23 mouse cellular contexts compared by ENCODE assay signal in the genomic region with DNA sequence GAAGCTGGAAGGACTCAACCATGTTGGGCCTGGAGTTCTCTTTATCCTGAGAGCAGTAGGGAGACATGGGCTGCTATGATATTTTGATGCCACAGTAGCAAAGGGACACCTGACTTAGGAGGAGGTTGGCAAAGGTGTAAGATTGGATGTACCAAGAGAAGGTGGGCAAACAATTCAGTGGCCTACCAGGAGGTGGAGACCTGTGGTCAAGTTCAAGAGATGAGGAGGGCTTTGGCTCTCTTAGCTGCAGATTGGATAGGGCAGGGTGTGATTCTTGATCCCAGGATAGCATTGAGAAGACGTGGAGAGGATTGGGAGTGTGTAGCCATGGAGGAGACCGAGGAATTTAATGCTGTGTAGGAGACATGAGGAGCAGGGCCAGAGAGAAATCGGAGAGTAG. TPM values are rescaled to one million over a fixed set of nuclear protein-coding genes. Genes with fewer than 3 reads are reported as not detected.
DNase-seq lines count a peak whose midpoint lies in the region; ATAC-seq and TF ChIP-seq lines count a peak whose summit lies in the region.
"Had no signal": no experiment of that assay in that cellular context is flagged by ENCODE, and none has a peak within 500 bp of the region (broad histone marks: within the 10 kb centered on the region; RNA-seq: fewer than 3 reads in every experiment).

No protein-coding gene starts in this region.

- peak; percentile 33 for DNase-seq in cerebellum, adult 11-12 months
- DNase-seq in hindbrain, postnatal 0 days (ENCODE audit: low spot score) = no peak
- no peak for DNase-seq in hindbrain, embryonic 14.5 days (ENCODE audit: low spot score)
- DNase-seq in lung, embryonic 14.5 days = no peak
- no peak for DNase-seq in lung, postnatal 14 days
- no peak for DNase-seq in limb, embryonic 10.5 days (ENCODE audit: low spot score)
- DNase-seq in ovary, adult 18-20 months (ENCODE audit: low spot score) = no peak
- DNase-seq: adrenal gland, postnatal 10 days; cerebellum, adult 18-20 months; cerebellum, postnatal 36 days; gastrocnemius, adult 2 months; gastrocnemius, postnatal 25 days had no signal

- H3K27me3 ChIP-seq in hindbrain, postnatal 0 days (ENCODE audit: insufficient read depth, low read length) = no peaks in the 10 kb centered on the region
- H3K27me3 ChIP-seq in hindbrain, embryonic 14.5 days (ENCODE audit: control insufficient read depth, insufficient read depth, low read length) = no peaks in the 10 kb centered on the region
- no peaks in the 10 kb centered on the region for H3K27me3 ChIP-seq in lung, embryonic 14.5 days (ENCODE audit: insufficient read depth, low read length)
- H3K27me3 ChIP-seq in limb, embryonic 10.5 days (ENCODE audit: low read depth, poor library complexity, severe bottlenecking) = peaks cover 33% of the 10 kb centered on the region
- H3K27me3 ChIP-seq: embryonic facial prominence, embryonic 13.5 days; forebrain, embryonic 12.5 days; hindbrain, embryonic 15.5 days had no signal

- no peak overlapping the region for H3K27ac ChIP-seq in hindbrain, postnatal 0 days
- no peak overlapping the region for H3K27ac ChIP-seq in hindbrain, embryonic 14.5 days
- no peak overlapping the region for H3K27ac ChIP-seq in lung, embryonic 14.5 days (ENCODE audit: low read depth)
- H3K27ac ChIP-seq in limb, embryonic 10.5 days = 0 out of 2 replicates have a peak overlapping the region, but pooled peaks have one; percentile 0
- H3K27ac ChIP-seq: embryonic facial prominence, embryonic 13.5 days; forebrain, embryonic 12.5 days; gastrocnemius, adult 2 months; hindbrain, embryonic 10.5 days; hindbrain, embryonic 15.5 days had no signal

- H3K4me3 ChIP-seq in hindbrain, postnatal 0 days (ENCODE audit: low read length) = no peak overlapping the region
- no peak overlapping the region for H3K4me3 ChIP-seq in hindbrain, embryonic 14.5 days (replicated peaks; ENCODE audit: low read length)
- no peak overlapping the region for H3K4me3 ChIP-seq in lung, embryonic 14.5 days (ENCODE audit: low read depth, low read length)
- no peak overlapping the region for H3K4me3 ChIP-seq in limb, embryonic 10.5 days
- H3K4me3 ChIP-seq: embryonic facial prominence, embryonic 13.5 days; forebrain, embryonic 12.5 days; gastrocnemius, adult 2 months; heart, embryonic 12.5 days; hindbrain, embryonic 10.5 days; hindbrain, embryonic 15.5 days had no signal

- no peak for ATAC-seq in cerebellum, adult (ENCODE audit: insufficient number of reproducible peaks, low FRiP score, low TSS enrichment)
- ATAC-seq in hindbrain, postnatal 0 days = no peak
- ATAC-seq in hindbrain, embryonic 14.5 days (ENCODE audit: low FRiP score) = no peak
- ATAC-seq in lung, embryonic 14.5 days (ENCODE audit: insufficient read depth) = no peak
- ATAC-seq: inflammation-experienced regulatory T-cells, adult 6 months had no signal

- peaks cover 22% of the 10 kb centered on the region for H3K4me1 ChIP-seq in hindbrain, postnatal 0 days (ENCODE audit: insufficient read depth, low read length)
- peaks cover 15% of the 10 kb centered on the region for H3K4me1 ChIP-seq in hindbrain, embryonic 14.5 days (replicated peaks; ENCODE audit: control insufficient read depth, insufficient read depth, low read length)
- no peaks in the 10 kb centered on the region for H3K4me1 ChIP-seq in lung, embryonic 14.5 days (ENCODE audit: insufficient read depth)
- peaks cover 59% of the 10 kb centered on the region for H3K4me1 ChIP-seq in limb, embryonic 10.5 days
- H3K4me1 ChIP-seq: heart, embryonic 12.5 days had no signal

- H3K4me2 ChIP-seq in hindbrain, postnatal 0 days (ENCODE audit: low read depth, low read length) = no peak overlapping the region
- no peak overlapping the region for H3K4me2 ChIP-seq in hindbrain, embryonic 14.5 days (replicated peaks)
- H3K4me2 ChIP-seq in lung, embryonic 14.5 days = no peak overlapping the region
- H3K4me2 ChIP-seq: embryonic facial prominence, embryonic 13.5 days; forebrain, embryonic 12.5 days; heart, embryonic 12.5 days; hindbrain, embryonic 15.5 days had no signal

- 62% methylated on average over 3 of the region's 3 CpGs for WGBS in hindbrain, postnatal 0 days
- 65% methylated on average over 3 of the region's 3 CpGs for WGBS in hindbrain, embryonic 14.5 days
- WGBS in lung, embryonic 14.5 days = 71% methylated on average over 3 of the region's 3 CpGs
- 81% methylated on average over 3 of the region's 3 CpGs for WGBS in limb, embryonic 10.5 days

- no peak overlapping the region for H3K9ac ChIP-seq in hindbrain, postnatal 0 days (replicated peaks; ENCODE audit: low read length)
- no peak overlapping the region for H3K9ac ChIP-seq in hindbrain, embryonic 14.5 days
- no peak overlapping the region for H3K9ac ChIP-seq in lung, embryonic 14.5 days
- H3K9ac ChIP-seq: embryonic facial prominence, embryonic 13.5 days; forebrain, embryonic 12.5 days; heart, embryonic 12.5 days; hindbrain, embryonic 15.5 days had no signal

- no peaks in the 10 kb centered on the region for H3K9me3 ChIP-seq in hindbrain, postnatal 0 days (ENCODE audit: low read length)
- H3K9me3 ChIP-seq in hindbrain, embryonic 14.5 days (ENCODE audit: control insufficient read depth, low read length) = no peaks in the 10 kb centered on the region
- no peaks in the 10 kb centered on the region for H3K9me3 ChIP-seq in lung, embryonic 14.5 days (ENCODE audit: low read depth, low read length)
- H3K9me3 ChIP-seq in limb, embryonic 10.5 days (replicated peaks) = no peaks in the 10 kb centered on the region
- H3K9me3 ChIP-seq: embryonic facial prominence, embryonic 13.5 days; forebrain, embryonic 12.5 days; G1E; heart, embryonic 12.5 days; hindbrain, embryonic 10.5 days; hindbrain, embryonic 15.5 days had no signal

- no peaks in the 10 kb centered on the region for H3K36me3 ChIP-seq in hindbrain, postnatal 0 days (ENCODE audit: insufficient read depth, low read length)
- H3K36me3 ChIP-seq in hindbrain, embryonic 14.5 days (replicated peaks; ENCODE audit: control insufficient read depth, insufficient read depth) = no peaks in the 10 kb centered on the region
- H3K36me3 ChIP-seq in lung, embryonic 14.5 days (ENCODE audit: insufficient read depth) = no peaks in the 10 kb centered on the region
- H3K36me3 ChIP-seq in limb, embryonic 10.5 days = no peaks in the 10 kb centered on the region
- H3K36me3 ChIP-seq: embryonic facial prominence, embryonic 13.5 days; forebrain, embryonic 12.5 days; G1E; heart, embryonic 12.5 days; hindbrain, embryonic 10.5 days; hindbrain, embryonic 15.5 days had no signal

- TF ChIP-seq CTCF in hindbrain, postnatal 0 days (IDR thresholded peaks at IDR 0.05; ENCODE audit: low read depth) = peak; percentile 41
- TF ChIP-seq CTCF in lung, embryonic 14.5 days (IDR thresholded peaks at IDR 0.05; ENCODE audit: low read depth) = peak; percentile 17; the same call in 1 of the 2 replicates

RNA-seq across cellular contexts. Expression of a gene that starts 24.8 kb away (rescaled TPM):
- total RNA-seq in hindbrain, postnatal 0 days (2014; rRNA removed) = 0.52 and 1.4 TPM in 2 replicates
- polyA plus RNA-seq in hindbrain, postnatal 0 days (2015; fragmentation: Nextera tagmentation; extraction: Ambion mirVana) = 0.75 and 1.2 TPM in 2 replicates
- 0.13 and 0.43 TPM in 2 replicates for polyA plus RNA-seq in hindbrain, embryonic 14.5 days (2014; fragmentation: Nextera tagmentation; extraction: Ambion mirVana)
- polyA plus RNA-seq in lung, embryonic 14.5 days (2014; fragmentation: Nextera tagmentation; extraction: Ambion mirVana) = not detected in 2 replicates
- polyA plus RNA-seq in limb, embryonic 10.5 days (2016; fragmentation: Nextera tagmentation; extraction: Ambion mirVana) = 0.26 and 0.34 TPM in 2 replicates
- total RNA-seq: gastrocnemius, adult 2 months; gastrocnemius, postnatal 25 days; granulocyte monocyte progenitor cell, adult 5-6 weeks; heart, postnatal 25 days had no signal
- polyA plus RNA-seq: C2C12; embryonic facial prominence, embryonic 13.5 days; G1E; heart, embryonic 12.5 days; inflammation-experienced regulatory T-cells, adult 6 months had no signal

RNA-seq across cellular contexts. Expression of a gene that starts 30.2 kb away (rescaled TPM):
- total RNA-seq in hindbrain, postnatal 0 days (2014; rRNA removed) = 16.0 and 19.2 TPM in 2 replicates
- 7.5 TPM in 2 replicates for polyA plus RNA-seq in hindbrain, postnatal 0 days (2015; fragmentation: Nextera tagmentation; extraction: Ambion mirVana)
- 18.1 and 22.1 TPM in 2 replicates for polyA plus RNA-seq in hindbrain, embryonic 14.5 days (2014; fragmentation: Nextera tagmentation; extraction: Ambion mirVana)
- polyA plus RNA-seq in lung, embryonic 14.5 days (2014; fragmentation: Nextera tagmentation; extraction: Ambion mirVana) = 3.4 and 4.0 TPM in 2 replicates
- 45.3 and 59.9 TPM in 2 replicates for polyA plus RNA-seq in limb, embryonic 10.5 days (2016; fragmentation: Nextera tagmentation; extraction: Ambion mirVana)
- total RNA-seq: granulocyte monocyte progenitor cell, adult 5-6 weeks had no signal
- polyA plus RNA-seq: G1E had no signal
